Mouse (Mus musculus): ENCODE data around the gene Arih2. TPM values are rescaled to one million over a fixed set of nuclear protein-coding genes. Genes with fewer than 3 reads are reported as not detected.
A peak's percentile ranks its signal among the peaks of the same experiment; 100 is the strongest.

Gene Arih2
- polyA plus RNA-seq, 1 experiment from 2014 or later, result 50.4 TPM

DNA sequence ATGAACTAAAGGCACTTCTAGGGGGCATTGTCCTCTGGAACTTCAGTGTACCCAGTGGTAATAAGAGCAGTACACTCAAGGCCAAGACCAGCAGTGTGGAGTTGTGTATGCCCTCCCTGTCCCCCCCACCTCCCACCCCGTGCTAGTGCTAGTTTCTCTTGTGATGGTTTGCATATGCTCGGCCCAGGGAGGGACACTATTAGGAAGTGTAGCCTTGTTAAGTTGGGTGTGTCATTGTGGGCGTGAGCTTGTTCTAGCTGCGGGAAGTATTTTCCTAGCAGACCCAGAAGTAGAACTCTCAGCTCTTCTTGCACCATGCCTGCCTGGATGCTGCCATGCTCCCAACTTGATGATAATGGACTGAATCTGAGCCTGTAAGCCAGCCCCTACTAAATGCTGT, 47.2 kb downstream of the Arih2 start:
- Histone ChIP-seq H3K4me2 (ENCODE audit: low read length) (no peak overlapping the region), H3K36me3 (ENCODE audit: control insufficient read depth, insufficient read depth, low read length) (peaks cover 14% of the 10 kb centered on the region), H3K27me3 (ENCODE audit: control insufficient read depth, insufficient read depth, low read depth, low read length) (no peaks in the 10 kb centered on the region), H3K27ac (ENCODE audit: low read length) (no peak overlapping the region), H3K4me1 (ENCODE audit: control insufficient read depth, insufficient read depth, low read length) (peaks cover 4% of the 10 kb centered on the region), H3K4me3 (ENCODE audit: low read depth, low read length) (no peak overlapping the region), H3K9ac (ENCODE audit: low read depth, low read length) (no peak overlapping the region), H3K9me3 (replicated peaks; ENCODE audit: control insufficient read depth, low read length, poor library complexity, severe bottlenecking) (no peaks in the 10 kb centered on the region)
- 85% methylated on average over 4 of the region's 4 CpGs for WGBS
- ATAC-seq, result no peak

DNA sequence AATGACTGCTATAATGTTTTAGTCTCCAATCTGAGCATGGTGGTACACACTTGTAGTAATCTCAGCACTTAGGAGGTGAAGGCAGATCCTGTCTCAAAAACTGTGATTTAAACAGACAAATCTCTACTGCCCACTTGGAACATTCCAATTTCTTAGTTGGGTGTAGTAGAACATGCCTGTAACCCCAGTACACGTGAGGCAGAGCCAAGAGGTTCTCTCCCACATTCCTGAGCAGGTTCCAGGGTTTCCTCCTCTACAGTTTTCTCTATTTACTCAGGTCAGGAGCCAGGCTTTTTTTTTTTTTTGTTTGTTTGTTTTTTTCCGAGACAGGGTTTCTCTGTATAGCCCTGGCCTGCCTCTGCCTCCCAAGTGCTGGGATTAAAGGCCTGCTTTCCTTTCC, 49.2 kb downstream of the Arih2 start:
- H3K27me3 ChIP-seq (ENCODE audit: control insufficient read depth, insufficient read depth, low read depth, low read length), result no peaks in the 10 kb centered on the region
- H3K9me3 ChIP-seq (replicated peaks; ENCODE audit: control insufficient read depth, low read length, poor library complexity, severe bottlenecking), result no peaks in the 10 kb centered on the region
- H3K27ac ChIP-seq (ENCODE audit: low read length), result no peak overlapping the region
- H3K4me2 ChIP-seq (ENCODE audit: low read length), result no peak overlapping the region
- H3K4me1 ChIP-seq (ENCODE audit: control insufficient read depth, insufficient read depth, low read length), result peaks cover 16% of the 10 kb centered on the region
- H3K36me3 ChIP-seq (ENCODE audit: control insufficient read depth, insufficient read depth, low read length), result peaks cover 10% of the 10 kb centered on the region
- no peak for ATAC-seq
- 49% methylated on average over 2 of the region's 2 CpGs for WGBS
- H3K9ac ChIP-seq (ENCODE audit: low read depth, low read length), result no peak overlapping the region
- H3K4me3 ChIP-seq (ENCODE audit: low read depth, low read length), result no peak overlapping the region

DNA sequence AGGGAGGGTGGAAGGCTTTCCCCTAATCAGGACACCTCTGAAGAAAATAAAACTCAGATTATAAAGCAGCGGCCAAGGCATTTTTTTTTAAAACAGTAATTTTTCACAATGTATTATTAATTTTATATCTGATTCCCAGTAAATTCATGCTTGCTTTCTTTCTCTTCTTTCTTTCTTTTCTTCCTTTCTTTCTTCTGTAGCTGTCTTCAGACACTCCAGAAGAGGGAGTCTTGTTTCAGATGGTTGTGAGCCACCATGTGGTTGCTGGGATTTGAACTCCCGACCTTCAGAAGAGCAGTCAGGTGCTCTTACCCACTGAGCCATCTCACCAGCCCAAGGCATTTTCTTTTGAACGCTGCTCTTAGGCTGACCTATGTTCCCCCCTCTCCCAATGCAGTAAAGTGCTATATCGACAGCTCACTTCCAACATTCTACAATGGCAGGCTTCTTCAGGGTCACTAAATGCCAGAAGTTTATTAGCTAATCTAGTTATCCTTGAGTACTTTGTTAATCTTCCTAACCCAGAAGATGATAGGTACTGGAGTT, 50.1 kb downstream of the Arih2 start:
- WGBS, result 83% methylated on average over 4 of the region's 4 CpGs

DNA sequence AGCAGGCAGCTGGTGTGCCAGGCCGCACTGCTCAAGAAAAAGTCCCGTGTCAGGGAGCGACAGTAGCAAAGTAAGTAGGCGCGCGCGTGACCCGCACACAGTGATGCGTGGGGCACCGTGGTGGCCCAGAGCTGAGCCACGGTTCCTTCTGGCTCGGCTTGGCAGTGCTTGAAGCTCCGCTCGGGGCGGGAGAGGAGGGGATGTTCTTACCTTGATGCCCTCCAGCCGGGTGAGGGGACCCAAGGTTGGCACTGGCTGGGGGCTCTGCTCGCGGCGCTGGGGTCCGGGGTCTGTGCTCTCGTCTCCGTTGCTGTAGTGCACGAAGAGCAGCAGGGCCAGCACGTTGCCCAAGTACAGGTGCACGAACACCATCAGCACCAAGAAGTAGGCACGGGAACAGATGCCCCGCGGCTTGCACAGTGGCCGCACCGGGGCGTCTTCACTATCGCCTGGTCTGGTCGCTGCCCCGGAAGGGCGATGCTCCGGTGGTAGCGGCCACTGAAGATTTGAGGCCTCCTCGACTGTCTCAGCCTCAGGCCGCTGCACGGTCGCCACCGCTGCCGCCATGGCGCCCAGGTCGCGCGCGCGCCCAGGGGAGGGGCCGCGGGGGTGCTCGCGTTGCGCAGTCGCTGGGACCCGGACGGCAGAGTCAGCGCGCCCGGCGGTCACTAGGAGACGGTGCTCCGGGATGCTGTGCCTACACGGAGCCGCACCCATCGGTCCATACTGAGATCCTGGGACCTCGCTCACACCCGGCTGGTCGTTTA, 52.0 kb downstream of the Arih2 start, which contains the start of gene P4htm:
TSS of gene P4htm (minus strand) at position 670 of the 767 bp plus-strand sequence.
- H3K4me3 ChIP-seq (ENCODE audit: low read depth, low read length), result peak within 1 kb of the TSS; percentile 78
- H3K4me2 ChIP-seq (ENCODE audit: low read length), result peak within 1 kb of the TSS; percentile 94
- H3K4me1 ChIP-seq (ENCODE audit: control insufficient read depth, insufficient read depth, low read length), result peaks cover 16% of the 10 kb centered on the region
- H3K36me3 ChIP-seq (ENCODE audit: control insufficient read depth, insufficient read depth, low read length), result no peaks in the 10 kb centered on the region
- H3K27ac ChIP-seq (ENCODE audit: low read length), result peak within 1 kb of the TSS; percentile 84
- ATAC-seq, result peak; percentile 89
- 2% methylated on average over 67 of the region's 69 CpGs for WGBS
- H3K9ac ChIP-seq (ENCODE audit: low read depth, low read length), result peak within 1 kb of the TSS; percentile 86
- H3K27me3 ChIP-seq (ENCODE audit: control insufficient read depth, insufficient read depth, low read depth, low read length), result no peaks in the 10 kb centered on the region
- H3K9me3 ChIP-seq (replicated peaks; ENCODE audit: control insufficient read depth, low read length, poor library complexity, severe bottlenecking), result no peaks in the 10 kb centered on the region

More for the DNA sequence above, 50.1 kb downstream of the Arih2 start:
- H3K4me3 ChIP-seq (ENCODE audit: low read depth, low read length), result no peak overlapping the region
- no peaks in the 10 kb centered on the region for H3K27me3 ChIP-seq (ENCODE audit: control insufficient read depth, insufficient read depth, low read depth, low read length)
- peaks cover 6% of the 10 kb centered on the region for H3K36me3 ChIP-seq (ENCODE audit: control insufficient read depth, insufficient read depth, low read length)
- H3K9me3 ChIP-seq (replicated peaks; ENCODE audit: control insufficient read depth, low read length, poor library complexity, severe bottlenecking), result no peaks in the 10 kb centered on the region
- H3K27ac ChIP-seq (ENCODE audit: low read length), result no peak overlapping the region
- H3K9ac ChIP-seq (ENCODE audit: low read depth, low read length), result no peak overlapping the region
- no peak for ATAC-seq
- H3K4me1 ChIP-seq (ENCODE audit: control insufficient read depth, insufficient read depth, low read length), result peaks cover 16% of the 10 kb centered on the region
- no peak overlapping the region for H3K4me2 ChIP-seq (ENCODE audit: low read length)

DNA sequence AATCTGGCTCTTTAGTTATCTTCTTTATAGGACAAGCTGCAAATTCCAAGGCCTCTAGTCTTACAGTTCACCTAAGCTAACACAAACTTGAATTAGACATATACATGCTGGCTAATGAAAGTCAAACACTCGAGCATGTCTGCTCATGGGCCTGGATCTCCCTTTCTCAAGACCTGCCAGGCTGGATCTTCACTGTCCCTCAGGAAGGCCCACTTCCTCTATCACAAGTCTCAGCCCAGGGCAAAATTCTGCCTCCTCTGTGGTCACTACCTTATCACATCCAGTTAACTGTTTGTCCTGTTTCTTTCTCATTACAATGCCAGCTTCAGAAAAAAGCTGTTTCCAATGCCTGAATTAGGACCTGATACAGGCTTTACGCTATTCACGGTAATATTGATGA, 54.8 kb downstream of the Arih2 start:
- no peak overlapping the region for H3K9ac ChIP-seq (ENCODE audit: low read depth, low read length)
- H3K4me2 ChIP-seq (ENCODE audit: low read length), result no peak overlapping the region
- no peaks in the 10 kb centered on the region for H3K36me3 ChIP-seq (ENCODE audit: control insufficient read depth, insufficient read depth, low read length)
- H3K27me3 ChIP-seq (ENCODE audit: control insufficient read depth, insufficient read depth, low read depth, low read length), result no peaks in the 10 kb centered on the region
- H3K9me3 ChIP-seq (replicated peaks; ENCODE audit: control insufficient read depth, low read length, poor library complexity, severe bottlenecking), result no peaks in the 10 kb centered on the region
- H3K4me3 ChIP-seq (ENCODE audit: low read depth, low read length), result no peak overlapping the region
- WGBS, result 92% methylated on average over 3 of the region's 3 CpGs
- peaks cover 18% of the 10 kb centered on the region for H3K4me1 ChIP-seq (ENCODE audit: control insufficient read depth, insufficient read depth, low read length)
- H3K27ac ChIP-seq (ENCODE audit: low read length), result no peak overlapping the region
- no peak for ATAC-seq

DNA sequence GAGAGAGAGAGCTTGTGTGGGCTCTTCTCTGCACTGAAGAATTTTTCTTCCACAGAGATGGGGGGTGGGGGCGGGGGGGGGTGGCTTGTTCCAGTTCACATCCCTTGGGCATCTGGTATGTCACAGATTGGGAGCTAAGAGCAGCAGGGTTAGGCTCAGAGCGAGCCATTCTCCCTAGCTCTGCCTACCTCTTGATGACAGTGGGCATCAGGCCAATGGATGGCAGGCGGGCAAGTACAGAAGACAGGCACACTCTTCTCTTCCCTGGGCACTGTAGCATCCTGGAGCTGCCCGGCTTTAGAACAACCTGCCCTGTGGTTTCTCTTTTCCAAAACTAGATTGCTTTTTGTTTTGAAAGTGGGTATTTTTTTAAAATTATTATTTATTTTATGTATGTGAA, 57.7 kb downstream of the Arih2 start:
- Histone ChIP-seq H3K4me1 (ENCODE audit: control insufficient read depth, insufficient read depth, low read length) (peaks cover 37% of the 10 kb centered on the region), H3K9ac (ENCODE audit: low read depth, low read length) (no peak overlapping the region), H3K27me3 (ENCODE audit: control insufficient read depth, insufficient read depth, low read depth, low read length) (no peaks in the 10 kb centered on the region), H3K36me3 (ENCODE audit: control insufficient read depth, insufficient read depth, low read length) (no peaks in the 10 kb centered on the region), H3K4me3 (ENCODE audit: low read depth, low read length) (no peak overlapping the region), H3K27ac (ENCODE audit: low read length) (no peak overlapping the region), H3K9me3 (replicated peaks; ENCODE audit: control insufficient read depth, low read length, poor library complexity, severe bottlenecking) (no peaks in the 10 kb centered on the region), H3K4me2 (ENCODE audit: low read length) (no peak overlapping the region)
- WGBS, result 81% methylated on average over 4 of the region's 4 CpGs
- ATAC-seq, result no peak

DNA sequence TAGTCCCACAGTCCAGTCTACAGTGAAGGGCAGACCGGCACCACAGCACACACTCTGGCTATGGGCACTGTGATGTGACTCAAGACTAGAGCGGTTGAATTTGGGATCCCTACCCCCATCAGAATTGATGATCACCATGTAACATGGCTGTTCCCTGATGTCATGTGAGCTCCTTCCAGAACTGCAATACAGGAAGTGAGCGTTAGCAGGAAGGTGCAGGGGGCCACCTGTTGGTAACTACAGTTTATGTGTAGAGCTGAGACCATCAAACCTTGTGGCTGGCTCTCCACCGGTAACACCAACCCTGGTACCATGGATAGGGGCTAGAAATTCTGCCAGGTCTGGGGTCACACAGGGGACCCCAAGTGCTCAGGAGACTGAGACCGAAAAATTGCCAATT, 60.0 kb downstream of the Arih2 start:
- 65% methylated on average over 5 of the region's 5 CpGs for WGBS
- ATAC-seq, result no peak
- H3K4me3 ChIP-seq (ENCODE audit: low read depth, low read length), result no peak overlapping the region
- H3K4me2 ChIP-seq (ENCODE audit: low read length), result no peak overlapping the region
- no peaks in the 10 kb centered on the region for H3K36me3 ChIP-seq (ENCODE audit: control insufficient read depth, insufficient read depth, low read length)
- no peak overlapping the region for H3K9ac ChIP-seq (ENCODE audit: low read depth, low read length)
- H3K4me1 ChIP-seq (ENCODE audit: control insufficient read depth, insufficient read depth, low read length), result peaks cover 33% of the 10 kb centered on the region
- H3K27ac ChIP-seq (ENCODE audit: low read length), result peak overlapping the region; percentile 98
- no peaks in the 10 kb centered on the region for H3K27me3 ChIP-seq (ENCODE audit: control insufficient read depth, insufficient read depth, low read depth, low read length)
- H3K9me3 ChIP-seq (replicated peaks; ENCODE audit: control insufficient read depth, low read length, poor library complexity, severe bottlenecking), result no peaks in the 10 kb centered on the region

DNA sequence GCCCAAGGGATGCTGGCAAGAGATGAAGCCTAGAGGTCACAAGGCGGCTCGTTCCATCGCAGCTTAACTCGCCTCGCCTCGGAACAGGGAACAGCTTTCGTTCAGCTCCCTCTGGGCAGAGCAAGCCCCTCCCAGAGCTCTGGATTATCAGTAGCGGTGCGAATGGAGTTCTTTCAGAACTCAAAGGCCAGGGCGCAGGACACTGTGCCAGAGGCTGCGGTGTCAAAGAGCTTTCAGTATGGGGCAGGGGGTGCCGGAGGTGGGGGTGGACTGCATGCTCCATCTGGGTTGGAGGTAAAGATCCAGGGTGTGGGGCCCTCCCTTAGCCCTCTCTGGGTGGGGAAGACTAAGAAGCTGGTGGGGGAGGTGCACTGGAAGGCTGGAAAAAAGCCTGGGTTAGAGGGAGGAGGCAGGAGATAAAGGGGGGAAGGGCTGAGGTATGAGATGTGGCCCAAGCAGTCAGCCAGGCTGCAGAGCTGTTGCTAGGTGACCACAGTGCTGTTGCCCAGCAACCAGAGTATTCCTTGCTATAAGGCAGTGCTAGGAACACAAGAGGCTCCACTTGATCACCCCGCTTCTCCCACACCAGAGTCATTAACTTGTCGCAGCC, 61.5 kb downstream of the Arih2 start:
- Histone ChIP-seq H3K27ac (ENCODE audit: low read length) (peak overlapping the region; percentile 98), H3K27me3 (ENCODE audit: control insufficient read depth, insufficient read depth, low read depth, low read length) (no peaks in the 10 kb centered on the region), H3K4me3 (ENCODE audit: low read depth, low read length) (peak overlapping the region; percentile 25; the same call in 1 of the 2 replicates), H3K9me3 (replicated peaks; ENCODE audit: control insufficient read depth, low read length, poor library complexity, severe bottlenecking) (no peaks in the 10 kb centered on the region), H3K9ac (ENCODE audit: low read depth, low read length) (peak overlapping the region; percentile 52), H3K4me1 (ENCODE audit: control insufficient read depth, insufficient read depth, low read length) (peaks cover 33% of the 10 kb centered on the region), H3K4me2 (ENCODE audit: low read length) (peak overlapping the region; percentile 57), H3K36me3 (ENCODE audit: control insufficient read depth, insufficient read depth, low read length) (no peaks in the 10 kb centered on the region)
- WGBS, result 2% methylated on average over 14 of the region's 14 CpGs
- ATAC-seq, result peak; percentile 98

DNA sequence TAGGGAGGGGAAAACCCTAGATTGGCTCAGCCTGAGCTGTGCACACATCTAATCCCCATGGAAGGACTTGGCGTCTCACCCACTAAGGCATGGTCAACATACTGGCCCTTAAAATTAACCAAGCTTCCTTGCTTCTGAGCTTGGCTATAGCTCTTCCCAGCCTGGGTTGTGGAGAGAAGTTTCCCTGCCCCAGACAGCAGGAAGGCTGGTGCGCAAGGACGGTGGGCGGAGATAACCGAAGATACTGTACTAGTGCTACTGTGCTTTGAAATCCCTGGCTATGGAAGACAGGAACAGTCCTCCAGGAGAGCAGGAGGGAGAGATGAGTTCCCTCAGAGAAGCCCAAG, 69.9 kb downstream of the Arih2 start:
- H3K9me3 ChIP-seq (replicated peaks; ENCODE audit: control insufficient read depth, low read length, poor library complexity, severe bottlenecking), result no peaks in the 10 kb centered on the region

More for the DNA sequence above, 69.9 kb downstream of the Arih2 start:
- Histone ChIP-seq H3K4me3 (ENCODE audit: low read depth, low read length) (peak overlapping the region; percentile 84; the same call in 1 of the 2 replicates), H3K4me1 (ENCODE audit: control insufficient read depth, insufficient read depth, low read length) (peaks cover 41% of the 10 kb centered on the region), H3K9ac (ENCODE audit: low read depth, low read length) (peak overlapping the region; percentile 98), H3K27me3 (ENCODE audit: control insufficient read depth, insufficient read depth, low read depth, low read length) (no peaks in the 10 kb centered on the region), H3K36me3 (ENCODE audit: control insufficient read depth, insufficient read depth, low read length) (peaks cover 9% of the 10 kb centered on the region), H3K4me2 (ENCODE audit: low read length) (peak overlapping the region; percentile 87), H3K27ac (ENCODE audit: low read length) (peak overlapping the region; percentile 97)
- 66% methylated on average over 5 of the region's 5 CpGs for WGBS
- ATAC-seq, result no peak; the same call in 1 of the 2 replicates
